Mouse (Mus musculus) urinary bladder, adult 2 months (tissue): ENCODE data around the gene Actn2. TPM values are rescaled to one million over a fixed set of nuclear protein-coding genes. Genes with fewer than 3 reads are reported as not detected.

Experiments
- DNase-seq: peaks from one replicate; pipeline ENCODE4 v3.0.0; 2022; ENCODE audit warnings: low spot score
- polyA plus RNA-seq: library from polyadenylated mRNA; depleted of rRNA; stranded (reverse); fragments of >200 nt; gene quantifications from 2 replicates; pipeline ENCODE4 v1.2.3, GENCODE M21; 2012; rRNA removed

The Actn2 gene
- 2.4 and 2.8 TPM in 2 replicates for polyA plus RNA-seq

- DNase-seq, result peak; percentile 42
Measured at GRCm38 (mm10) chr13:12340183-12340975, at the start of gene Actn2. Actn2 (minus strand) TSS chr13:12340760.

GRCm38 (mm10) chr13:12386286-12386685, 45.7 kb upstream of the Actn2 start:
- DNase-seq, result no peak

GRCm38 (mm10) chr13:12384796-12385195, 44.2 kb upstream of the Actn2 start:
- DNase-seq, result no peak

GRCm38 (mm10) chr13:12376778-12377177, 36.2 kb upstream of the Actn2 start:
- DNase-seq, result no peak

- DNase-seq, result no peak
Measured at GRCm38 (mm10) chr13:12372755-12373154, 32.2 kb upstream of the Actn2 start.

- DNase-seq, result no peak
Measured at GRCm38 (mm10) chr13:12369930-12370329, 29.4 kb upstream of the Actn2 start.

- peak; percentile 21 for DNase-seq
Measured at GRCm38 (mm10) chr13:12369041-12369621, 28.6 kb upstream of the Actn2 start.

- no peak for DNase-seq
Measured at GRCm38 (mm10) chr13:12361486-12361885, 20.9 kb upstream of the Actn2 start.

GRCm38 (mm10) chr13:12357554-12357953, 17.0 kb upstream of the Actn2 start:
- no peak for DNase-seq

- no peak for DNase-seq
Measured at GRCm38 (mm10) chr13:12356184-12356583, 15.6 kb upstream of the Actn2 start.

GRCm38 (mm10) chr13:12349197-12349824, 8.8 kb upstream of the Actn2 start:
- no peak for DNase-seq

- DNase-seq, result no peak
Measured at GRCm38 (mm10) chr13:12346837-12347236, 6.3 kb upstream of the Actn2 start.

GRCm38 (mm10) chr13:12341447-12341846, 887 bp upstream of the Actn2 start:
- no peak for DNase-seq

GRCm38 (mm10) chr13:12339446-12339845, 1.1 kb downstream of the Actn2 start:
- no peak for DNase-seq

GRCm38 (mm10) chr13:12337752-12338151, 2.8 kb downstream of the Actn2 start:
- DNase-seq, result no peak

- DNase-seq, result no peak
Measured at GRCm38 (mm10) chr13:12334016-12334415, 6.5 kb downstream of the Actn2 start.

GRCm38 (mm10) chr13:12331528-12331927, 9.0 kb downstream of the Actn2 start:
- DNase-seq, result no peak

GRCm38 (mm10) chr13:12328392-12328791, 12.2 kb downstream of the Actn2 start:
- no peak for DNase-seq

GRCm38 (mm10) chr13:12327577-12327976, 13.0 kb downstream of the Actn2 start:
- DNase-seq, result no peak

GRCm38 (mm10) chr13:12323076-12323625, 17.4 kb downstream of the Actn2 start:
- DNase-seq, result no peak

GRCm38 (mm10) chr13:12320148-12320547, 20.4 kb downstream of the Actn2 start:
- no peak for DNase-seq

GRCm38 (mm10) chr13:12318017-12318416, 22.5 kb downstream of the Actn2 start:
- DNase-seq, result no peak
